Mouse (Mus musculus): ENCODE data around the gene Nudt16l1. TPM values are rescaled to one million over a fixed set of nuclear protein-coding genes. Genes with fewer than 3 reads are reported as not detected.

Gene Nudt16l1
- polyA plus RNA-seq, 1 experiment from 2014 or later, result 136 TPM

DNA sequence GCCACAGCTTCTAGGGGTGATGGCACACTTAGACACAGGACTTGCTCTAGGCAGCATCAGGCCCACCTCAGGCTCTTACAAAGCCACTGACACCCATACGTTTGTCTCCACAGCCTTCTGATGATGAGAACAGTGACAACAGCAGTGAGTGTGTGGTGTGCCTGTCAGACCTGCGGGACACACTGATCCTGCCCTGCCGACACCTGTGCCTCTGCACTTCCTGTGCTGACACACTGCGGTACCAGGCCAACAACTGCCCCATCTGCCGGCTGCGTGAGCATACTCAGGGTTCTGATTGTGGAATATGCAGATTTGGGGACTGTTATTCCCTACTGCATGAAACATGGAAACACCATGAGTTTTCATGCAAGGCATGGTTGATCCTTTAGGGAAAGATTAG is 16.1 kb upstream of the Nudt16l1 start:
- WGBS, result 91% methylated on average over 6 of the region's 6 CpGs
- Histone ChIP-seq H3K27me3 (ENCODE audit: low read depth, poor library complexity, severe bottlenecking) (no peaks in the 10 kb centered on the region), H3K27ac (replicated peaks) (no peak overlapping the region), H3K36me3 (peaks cover 71% of the 10 kb centered on the region), H3K9me3 (replicated peaks) (no peaks in the 10 kb centered on the region), H3K4me1 (no peaks in the 10 kb centered on the region), H3K4me3 (no peak overlapping the region)
- DNase-seq (ENCODE audit: low spot score), result no peak

DNA sequence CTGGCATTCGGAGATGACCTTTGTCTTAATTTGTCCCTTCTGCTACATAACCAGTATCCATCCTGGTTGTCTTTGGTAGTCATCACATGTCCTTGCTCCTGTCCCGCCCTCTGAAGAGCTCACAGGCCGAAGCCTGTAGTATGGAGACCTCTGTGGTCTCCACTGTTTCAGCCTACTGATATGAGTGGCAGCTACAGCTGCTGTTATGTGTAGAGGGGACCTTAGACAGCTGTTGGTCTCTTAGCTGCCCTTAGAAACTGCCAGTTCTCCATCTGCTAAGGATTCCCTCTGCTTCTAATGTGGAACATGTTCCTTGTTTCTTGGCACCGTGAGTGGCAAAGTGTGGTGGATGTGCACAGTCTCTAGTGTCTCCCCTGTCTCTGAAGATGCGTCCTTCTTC is 14.6 kb upstream of the Nudt16l1 start:
- 94% methylated on average over 5 of the region's 5 CpGs for WGBS
- H3K27me3 ChIP-seq (ENCODE audit: low read depth, poor library complexity, severe bottlenecking), result no peaks in the 10 kb centered on the region
- DNase-seq (ENCODE audit: low spot score), result no peak
- no peaks in the 10 kb centered on the region for H3K9me3 ChIP-seq (replicated peaks)
- no peak overlapping the region for H3K4me3 ChIP-seq
- H3K4me1 ChIP-seq, result no peaks in the 10 kb centered on the region
- H3K27ac ChIP-seq (replicated peaks), result no peak overlapping the region
- H3K36me3 ChIP-seq, result peaks cover 81% of the 10 kb centered on the region

DNA sequence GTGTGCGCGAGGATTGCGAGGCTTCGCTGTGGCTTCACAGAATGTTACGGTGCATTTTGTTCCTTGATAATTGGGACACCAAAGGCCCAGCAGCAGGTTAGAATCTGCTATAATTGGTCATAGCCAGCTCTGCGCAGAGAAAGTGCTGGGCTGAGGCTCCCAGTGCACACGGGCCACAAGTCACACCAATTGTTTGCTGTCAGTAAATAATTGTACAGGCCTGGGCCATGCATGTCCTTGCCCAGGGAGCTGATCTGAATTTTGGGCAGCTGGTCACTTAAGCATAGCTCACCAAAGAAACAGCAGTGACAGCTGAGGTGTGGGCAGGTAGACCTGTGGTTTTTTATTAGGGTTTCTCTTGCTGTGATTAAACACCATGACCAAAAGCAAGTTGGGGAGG is 10.6 kb upstream of the Nudt16l1 start:
- Histone ChIP-seq H3K36me3 (peaks cover 98% of the 10 kb centered on the region), H3K9me3 (replicated peaks) (no peaks in the 10 kb centered on the region), H3K27me3 (ENCODE audit: low read depth, poor library complexity, severe bottlenecking) (no peaks in the 10 kb centered on the region), H3K4me3 (no peak overlapping the region), H3K4me1 (no peaks in the 10 kb centered on the region), H3K27ac (replicated peaks) (no peak overlapping the region)
- DNase-seq (ENCODE audit: low spot score), result no peak
- WGBS, result 95% methylated on average over 7 of the region's 7 CpGs

DNA sequence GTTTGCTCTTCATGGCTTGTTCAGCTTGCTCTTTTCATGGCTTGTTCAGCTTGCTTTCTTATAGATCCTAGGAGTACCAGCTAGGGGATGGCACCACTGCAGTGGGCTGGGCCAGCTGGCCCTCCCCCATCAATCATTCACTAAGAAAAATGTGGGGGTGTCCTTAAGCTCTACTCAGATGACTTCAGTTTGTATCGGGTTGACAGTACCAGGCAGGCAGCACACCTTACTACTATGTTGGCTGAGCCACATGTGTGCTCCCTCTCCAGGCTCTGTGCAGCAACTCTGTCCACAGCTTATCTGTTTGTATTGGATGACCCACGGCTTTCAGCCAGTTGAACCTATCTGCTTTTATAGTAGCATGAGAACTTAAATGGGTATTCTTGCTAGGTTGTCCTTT is 10.1 kb upstream of the Nudt16l1 start:
- DNase-seq (ENCODE audit: low spot score), result no peak
- Histone ChIP-seq H3K36me3 (peaks cover 98% of the 10 kb centered on the region), H3K27me3 (ENCODE audit: low read depth, poor library complexity, severe bottlenecking) (no peaks in the 10 kb centered on the region), H3K4me3 (no peak overlapping the region), H3K4me1 (no peaks in the 10 kb centered on the region), H3K9me3 (replicated peaks) (no peaks in the 10 kb centered on the region), H3K27ac (replicated peaks) (no peak overlapping the region)
- 93% methylated on average over 2 of the region's 2 CpGs for WGBS

DNA sequence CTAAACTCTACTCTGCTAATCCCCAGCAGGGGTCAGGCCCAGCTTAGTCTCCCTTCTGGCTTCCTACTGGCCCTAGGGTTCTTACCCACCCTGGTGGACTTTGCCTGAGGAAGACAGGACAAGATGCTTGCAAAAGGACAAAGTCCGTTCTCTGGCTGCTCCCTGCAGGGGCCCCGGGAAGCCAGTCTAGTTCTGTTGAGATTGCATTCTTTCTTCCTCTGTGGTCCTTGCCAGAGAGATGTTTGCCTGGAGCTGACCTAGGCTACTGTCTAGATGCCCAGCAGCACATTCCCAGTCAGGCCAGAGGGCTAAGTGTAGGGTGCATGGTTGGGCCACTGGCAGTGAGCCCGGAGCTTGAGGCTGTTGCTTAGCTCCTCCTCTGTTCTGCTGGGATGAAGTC is 6.1 kb upstream of the Nudt16l1 start:
- no peak for DNase-seq (ENCODE audit: low spot score)
- Histone ChIP-seq H3K36me3 (peaks cover 98% of the 10 kb centered on the region), H3K4me1 (no peaks in the 10 kb centered on the region), H3K9me3 (replicated peaks) (no peaks in the 10 kb centered on the region), H3K27ac (replicated peaks) (no peak overlapping the region), H3K27me3 (ENCODE audit: low read depth, poor library complexity, severe bottlenecking) (no peaks in the 10 kb centered on the region), H3K4me3 (no peak overlapping the region)
- WGBS, result 90% methylated on average over 3 of the region's 3 CpGs

DNA sequence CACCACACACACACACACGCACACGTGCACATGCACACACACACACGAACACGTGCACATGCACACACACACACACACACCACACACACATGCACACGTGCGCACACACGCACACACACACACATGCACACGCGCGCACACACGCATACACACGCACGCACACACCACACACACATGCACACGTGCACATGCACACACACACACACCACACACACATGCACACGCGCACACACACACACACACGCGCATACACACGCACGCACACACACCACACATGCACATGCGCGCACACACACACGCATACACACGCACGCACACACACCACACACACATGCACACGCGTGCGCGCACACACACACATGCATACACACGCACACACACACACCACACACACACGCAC is 3.1 kb upstream of the Nudt16l1 start:
- 94% methylated on average over 31 of the region's 31 CpGs for WGBS
- Histone ChIP-seq H3K4me1 (peaks cover 18% of the 10 kb centered on the region), H3K4me3 (no peak overlapping the region), H3K27me3 (ENCODE audit: low read depth, poor library complexity, severe bottlenecking) (no peaks in the 10 kb centered on the region), H3K9me3 (replicated peaks) (no peaks in the 10 kb centered on the region), H3K36me3 (peaks cover 82% of the 10 kb centered on the region), H3K27ac (replicated peaks) (no peak overlapping the region)
- DNase-seq (ENCODE audit: low spot score), result no peak

DNA sequence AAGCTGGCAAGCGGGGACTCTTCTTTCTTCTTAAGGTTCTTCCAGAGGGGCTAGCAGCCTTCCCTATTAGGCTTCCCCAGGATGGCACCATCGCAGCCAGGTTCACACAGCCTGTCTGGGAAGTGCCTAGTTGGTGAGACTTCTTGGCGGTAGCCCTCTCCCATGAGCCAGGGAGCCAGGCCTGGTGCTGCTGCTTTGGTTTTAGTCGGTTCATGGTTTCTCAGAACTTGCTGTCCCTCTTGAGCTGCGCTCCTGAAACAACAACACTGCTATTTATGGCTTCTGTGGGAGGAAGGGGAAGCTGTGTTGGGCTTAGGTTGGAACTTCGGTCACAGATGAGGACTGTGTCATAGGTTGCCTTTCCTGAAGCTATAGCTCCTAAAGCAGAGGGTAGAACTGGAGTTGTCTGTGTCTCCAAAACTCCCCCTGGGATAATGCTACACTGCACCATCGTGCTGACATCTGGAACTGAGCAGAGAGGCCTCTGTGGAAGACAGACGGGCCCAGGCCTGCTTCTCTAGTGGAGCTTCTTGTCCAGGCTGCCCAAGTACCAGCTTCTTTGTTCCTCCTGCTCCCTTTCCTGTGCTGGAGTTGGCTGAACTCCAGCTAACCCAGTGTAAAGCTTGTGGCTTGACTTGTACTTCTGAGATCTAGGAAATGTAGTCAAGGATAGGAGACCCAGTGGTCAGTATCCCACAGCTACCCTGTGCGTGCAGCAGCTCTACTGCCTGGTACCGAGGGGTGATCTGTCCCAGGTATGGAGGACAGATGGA is 2.4 kb upstream of the Nudt16l1 start:
- H3K27me3 ChIP-seq (ENCODE audit: low read depth, poor library complexity, severe bottlenecking), result no peaks in the 10 kb centered on the region
- H3K4me3 ChIP-seq, result no peak overlapping the region
- WGBS, result 89% methylated on average over 10 of the region's 10 CpGs
- H3K4me1 ChIP-seq, result peaks cover 18% of the 10 kb centered on the region
- H3K36me3 ChIP-seq, result peaks cover 82% of the 10 kb centered on the region
- no peak for DNase-seq (ENCODE audit: low spot score)
- no peaks in the 10 kb centered on the region for H3K9me3 ChIP-seq (replicated peaks)
- no peak overlapping the region for H3K27ac ChIP-seq (replicated peaks)

DNA sequence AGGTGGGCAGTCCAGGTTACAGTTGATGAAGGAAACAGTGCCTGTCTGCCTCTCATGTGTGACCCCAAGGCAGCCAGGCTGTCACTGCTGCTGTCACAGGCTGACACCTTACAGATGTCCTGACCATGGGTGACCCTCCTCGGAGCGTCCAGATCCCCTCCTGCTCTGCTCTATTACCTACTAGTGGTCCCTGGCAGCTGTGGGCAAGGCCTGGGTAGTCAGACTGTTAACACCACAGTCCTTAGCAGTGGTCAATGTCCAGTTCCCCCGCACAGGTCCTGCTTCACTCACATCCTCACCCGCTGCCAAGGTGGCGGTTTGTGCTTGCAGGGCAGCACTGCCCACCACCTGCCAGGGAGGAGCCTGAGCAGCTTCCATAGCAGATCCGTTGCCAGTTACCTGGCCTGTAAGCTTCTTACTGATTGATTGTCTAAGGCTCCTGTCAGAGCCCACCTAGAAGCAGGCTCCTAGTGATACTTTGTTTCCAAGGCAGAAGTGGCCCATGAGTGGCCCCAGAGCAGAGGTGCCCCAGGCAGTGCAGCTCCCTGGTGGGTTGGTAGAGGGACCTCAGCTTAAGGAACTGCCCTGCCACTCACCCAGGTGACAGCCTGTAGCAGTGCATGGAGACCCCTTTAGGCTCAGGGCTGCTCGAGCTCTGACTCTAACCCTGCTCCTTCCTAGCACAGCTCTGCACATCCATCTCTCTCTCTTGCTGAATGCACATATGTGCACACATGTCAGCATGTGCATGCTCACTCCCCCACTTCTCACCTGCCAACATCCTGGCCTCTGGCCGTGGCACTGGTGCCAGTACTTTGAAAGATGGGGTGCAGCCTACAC is 990 bp upstream of the Nudt16l1 start:
- no peak for DNase-seq (ENCODE audit: low spot score)
- 89% methylated on average over 8 of the region's 8 CpGs for WGBS
- Histone ChIP-seq H3K36me3 (peaks cover 82% of the 10 kb centered on the region), H3K4me1 (peaks cover 18% of the 10 kb centered on the region), H3K4me3 (no peak overlapping the region), H3K27me3 (ENCODE audit: low read depth, poor library complexity, severe bottlenecking) (no peaks in the 10 kb centered on the region), H3K9me3 (replicated peaks) (no peaks in the 10 kb centered on the region), H3K27ac (replicated peaks) (no peak overlapping the region)

DNA sequence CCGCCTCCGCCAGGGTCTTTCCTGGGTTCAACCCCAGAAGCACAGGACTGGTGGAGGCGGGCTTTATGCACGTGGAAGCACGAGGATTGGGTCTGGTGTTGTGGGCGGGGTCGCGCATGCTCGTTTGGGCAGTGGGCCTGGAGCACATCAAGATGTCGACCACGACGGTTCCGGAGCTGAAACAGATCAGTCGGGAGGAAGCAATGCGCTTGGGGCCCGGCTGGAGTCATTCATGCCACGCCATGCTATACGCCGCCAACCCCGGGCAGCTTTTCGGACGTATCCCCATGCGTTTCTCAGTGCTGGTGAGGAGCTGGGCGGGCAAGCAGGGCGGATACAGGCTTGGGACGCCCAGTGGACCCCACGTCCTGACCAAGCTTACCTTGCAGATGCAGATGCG is 428 bp downstream of the Nudt16l1 start:
- peak; percentile 96 for DNase-seq (ENCODE audit: low spot score)
- H3K36me3 ChIP-seq, result peaks cover 82% of the 10 kb centered on the region
- H3K4me3 ChIP-seq, result peak overlapping the region; percentile 63

DNA sequence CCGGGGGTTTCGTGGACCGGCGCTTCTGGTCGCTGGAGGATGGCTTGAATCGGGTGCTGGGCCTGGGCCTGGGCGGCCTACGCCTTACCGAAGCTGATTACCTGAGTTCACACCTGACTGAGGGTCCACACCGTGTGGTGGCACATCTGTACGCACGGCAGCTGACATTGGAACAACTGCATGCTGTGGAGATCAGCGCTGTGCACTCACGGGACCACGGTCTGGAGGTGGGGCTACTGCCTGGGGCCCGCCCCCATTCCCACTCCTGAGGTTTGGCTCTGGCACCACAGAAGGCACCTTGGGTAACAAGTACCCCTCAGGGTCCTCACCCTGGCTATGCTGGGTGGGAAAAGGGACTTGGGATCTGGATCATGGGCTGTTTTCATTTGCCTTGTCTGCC is 851 bp downstream of the Nudt16l1 start:
- 3% methylated on average over 16 of the region's 16 CpGs for WGBS
- Histone ChIP-seq H3K4me1 (peaks cover 18% of the 10 kb centered on the region), H3K36me3 (peaks cover 82% of the 10 kb centered on the region), H3K27ac (replicated peaks) (peak overlapping the region; percentile 78), H3K27me3 (ENCODE audit: low read depth, poor library complexity, severe bottlenecking) (no peaks in the 10 kb centered on the region), H3K9me3 (replicated peaks) (no peaks in the 10 kb centered on the region), H3K4me3 (peak overlapping the region; percentile 63)
- DNase-seq (ENCODE audit: low spot score), result peak; percentile 35

More for the DNA sequence above, 428 bp downstream of the Nudt16l1 start:
- H3K27me3 ChIP-seq (ENCODE audit: low read depth, poor library complexity, severe bottlenecking), result no peaks in the 10 kb centered on the region
- H3K4me1 ChIP-seq, result peaks cover 18% of the 10 kb centered on the region
- peak overlapping the region; percentile 78 for H3K27ac ChIP-seq (replicated peaks)
- under 1% methylated on average over 28 of the region's 28 CpGs for WGBS
- no peaks in the 10 kb centered on the region for H3K9me3 ChIP-seq (replicated peaks)

DNA sequence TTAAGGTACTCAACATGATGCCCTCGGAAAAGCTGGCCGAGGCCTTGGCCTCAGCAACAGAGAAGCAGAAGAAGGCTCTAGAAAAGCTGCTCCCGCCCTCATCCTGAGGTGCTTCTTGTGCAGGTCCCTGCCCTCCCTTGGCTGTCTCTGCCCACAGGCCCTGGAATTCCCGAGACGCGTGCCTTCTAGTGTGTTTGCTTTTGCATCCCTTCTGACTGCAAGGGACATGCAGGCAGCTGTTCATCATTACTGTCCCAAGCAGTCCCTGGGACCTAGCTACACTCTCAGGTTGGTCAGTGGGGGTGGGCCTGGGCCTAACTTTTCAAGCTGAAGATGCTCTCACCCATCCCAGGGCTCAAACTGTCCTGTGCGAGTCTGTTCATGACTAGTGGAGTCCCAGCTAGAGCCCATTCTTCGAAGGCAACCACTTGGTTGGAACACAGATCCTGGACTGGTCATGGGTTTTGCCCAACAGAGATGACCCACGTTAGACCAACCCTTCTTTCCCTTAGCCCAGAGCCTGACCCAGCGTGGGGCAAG is 1.8 kb downstream of the Nudt16l1 start:
- no peak for DNase-seq (ENCODE audit: low spot score)
- H3K4me1 ChIP-seq, result peaks cover 18% of the 10 kb centered on the region
- peaks cover 82% of the 10 kb centered on the region for H3K36me3 ChIP-seq
- no peaks in the 10 kb centered on the region for H3K27me3 ChIP-seq (ENCODE audit: low read depth, poor library complexity, severe bottlenecking)
- no peak overlapping the region for H3K27ac ChIP-seq (replicated peaks)
- peak overlapping the region; percentile 63; the same call in 1 of the 2 replicates for H3K4me3 ChIP-seq
- H3K9me3 ChIP-seq (replicated peaks), result no peaks in the 10 kb centered on the region
- 87% methylated on average over 10 of the region's 10 CpGs for WGBS

DNA sequence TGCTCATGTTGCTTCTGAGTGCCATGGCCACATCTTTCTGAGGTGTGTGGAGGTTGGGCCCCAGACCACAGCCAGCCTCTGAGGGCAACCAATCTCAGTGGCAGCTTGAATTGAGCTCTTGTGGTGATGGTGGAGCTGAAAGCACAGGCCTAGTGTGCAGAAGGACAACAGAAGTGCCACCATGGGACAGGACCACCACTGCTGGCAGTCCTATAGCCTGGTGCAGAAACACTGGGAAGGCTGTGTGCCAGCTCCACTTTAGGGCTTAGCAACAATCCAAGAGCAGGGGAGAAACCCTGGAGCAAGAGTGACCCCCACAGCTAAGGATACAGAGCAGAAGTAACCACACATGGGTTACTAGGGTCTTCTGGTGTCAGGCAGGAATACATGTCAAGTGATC is 2.5 kb downstream of the Nudt16l1 start:
- Histone ChIP-seq H3K4me1 (peaks cover 18% of the 10 kb centered on the region), H3K36me3 (peaks cover 82% of the 10 kb centered on the region), H3K27me3 (ENCODE audit: low read depth, poor library complexity, severe bottlenecking) (no peaks in the 10 kb centered on the region), H3K27ac (replicated peaks) (no peak overlapping the region), H3K4me3 (no peak overlapping the region), H3K9me3 (replicated peaks) (no peaks in the 10 kb centered on the region)
- no peak for DNase-seq (ENCODE audit: low spot score)

DNA sequence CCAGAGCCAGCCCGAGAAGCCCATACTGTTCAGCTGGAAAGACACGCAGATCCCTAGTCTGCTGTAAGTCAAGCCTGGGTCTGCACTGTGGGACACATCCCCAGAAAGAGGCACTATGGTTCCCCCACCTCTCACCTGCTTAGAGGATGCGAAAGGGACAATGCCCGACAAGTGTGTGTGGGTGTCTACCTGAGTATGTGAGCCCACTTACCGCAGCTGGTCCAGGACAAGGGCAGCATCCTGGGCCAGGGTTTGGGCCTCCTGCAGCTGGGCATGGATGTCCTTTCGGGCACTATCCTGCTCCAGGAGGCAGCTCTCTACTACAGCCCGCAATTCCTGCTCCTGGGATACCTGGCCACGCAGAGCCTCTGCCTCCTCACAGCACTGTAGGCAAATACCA is 4.3 kb downstream of the Nudt16l1 start:
- no peaks in the 10 kb centered on the region for H3K27me3 ChIP-seq (ENCODE audit: low read depth, poor library complexity, severe bottlenecking)
- H3K9me3 ChIP-seq (replicated peaks), result no peaks in the 10 kb centered on the region
- peaks cover 82% of the 10 kb centered on the region for H3K36me3 ChIP-seq
- H3K4me1 ChIP-seq, result peaks cover 18% of the 10 kb centered on the region
- no peak overlapping the region for H3K4me3 ChIP-seq
- 89% methylated on average over 8 of the region's 8 CpGs for WGBS
- H3K27ac ChIP-seq (replicated peaks), result no peak overlapping the region
- DNase-seq (ENCODE audit: low spot score), result no peak

All from midbrain, embryonic 10.5 days (tissue).